Mouse (Mus musculus) telencephalon, adult 2 months (tissue): ENCODE data around the gene Dyx1c1.

Experiments
- DNase-seq: peaks from one replicate; pipeline ENCODE4 v3.0.0-alpha.2; 2011; ENCODE audit warnings: low read depth, low spot score

Gene Dyx1c1

DNA sequence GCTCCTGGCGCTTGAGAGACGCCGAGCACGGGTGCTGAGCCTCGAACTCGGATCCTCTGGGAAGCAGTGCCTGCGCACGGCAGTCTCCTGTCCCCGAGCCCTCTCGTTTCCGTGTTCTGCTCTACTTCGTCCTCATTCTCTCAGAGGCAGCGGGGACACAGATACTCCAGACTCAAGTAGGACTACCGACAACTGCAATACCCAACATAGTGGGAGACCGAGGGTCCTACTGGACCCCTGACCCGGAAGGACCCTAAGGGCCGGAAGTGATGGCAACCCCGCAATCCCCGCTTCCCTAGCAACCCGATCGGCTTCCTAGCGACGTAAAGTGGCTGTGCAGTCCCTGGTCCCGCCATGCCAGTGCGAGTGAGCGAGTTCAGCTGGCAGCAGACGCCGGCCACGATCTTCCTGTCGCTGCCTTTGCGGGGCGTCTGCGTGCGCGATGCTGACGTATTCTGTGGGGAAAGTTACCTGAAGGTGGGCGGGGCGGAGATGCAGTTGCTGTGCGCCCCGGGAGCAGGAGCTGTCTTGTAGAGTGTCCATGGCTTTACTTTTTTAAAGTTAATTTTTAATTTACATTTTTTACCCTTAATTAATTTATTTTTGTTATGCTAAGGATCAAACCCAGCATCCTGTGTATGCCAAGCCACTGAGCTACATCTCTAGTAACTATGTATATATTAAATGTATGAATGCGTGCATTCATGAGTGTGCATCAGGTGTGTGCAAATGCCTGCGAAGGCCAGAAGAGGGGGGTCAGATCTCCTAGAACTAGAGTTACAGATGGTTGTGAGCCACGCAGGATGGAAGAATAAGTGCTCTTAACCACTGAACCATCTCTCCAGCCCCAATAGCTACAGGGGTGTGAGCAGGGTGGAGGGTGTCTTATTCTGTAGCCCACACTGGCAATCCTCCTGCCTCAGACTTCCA, at the start of gene Dyx1c1, which contains the start of gene Gm44503:
TSS of gene Dyx1c1 (plus strand) at position 265 of the 930 bp plus-strand sequence.
TSS of gene Gm44503 (plus strand) at position 332 of the 930 bp plus-strand sequence.
- peak; percentile 51 for DNase-seq

DNA sequence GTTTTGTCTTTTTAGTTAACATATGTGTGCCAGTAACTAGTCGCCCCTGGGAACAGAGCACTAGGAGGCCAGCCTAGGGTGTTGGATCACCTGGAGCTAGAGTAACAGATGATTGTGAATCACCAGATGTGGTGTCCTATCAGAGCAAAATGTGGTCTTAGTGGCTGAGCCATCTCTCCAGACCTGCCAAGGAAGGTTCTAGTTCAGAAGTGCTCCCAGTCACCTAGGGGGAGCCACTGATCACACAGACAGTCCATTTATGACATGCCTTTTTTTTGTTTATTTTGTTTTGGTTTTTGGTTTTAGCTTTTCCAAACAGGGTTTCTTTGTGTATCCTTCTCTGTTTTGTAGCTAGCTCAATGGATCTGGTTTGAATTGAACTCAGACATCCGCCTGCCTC, 47.2 kb upstream of the Dyx1c1 start:
- no peak for DNase-seq

DNA sequence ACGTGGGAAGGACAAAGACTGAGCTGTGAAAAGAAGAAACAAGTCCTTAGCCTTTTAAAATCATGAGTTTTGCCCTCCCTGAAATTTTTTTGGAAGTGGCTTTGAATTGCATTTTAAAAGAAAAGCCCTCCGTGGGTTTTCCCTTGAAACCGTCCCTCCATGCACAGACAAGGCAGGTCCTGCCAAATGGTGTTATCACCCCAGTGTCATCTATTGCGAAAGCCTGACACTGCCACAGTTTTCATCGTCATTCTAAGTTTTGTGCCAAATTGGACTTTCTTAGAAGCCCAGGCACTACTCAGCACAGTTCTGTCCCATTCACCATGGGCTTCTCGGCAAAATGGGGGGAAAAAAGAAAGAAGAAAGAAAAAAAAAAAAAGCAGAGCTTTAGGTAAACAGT, 45.0 kb upstream of the Dyx1c1 start:
- DNase-seq, result no peak

DNA sequence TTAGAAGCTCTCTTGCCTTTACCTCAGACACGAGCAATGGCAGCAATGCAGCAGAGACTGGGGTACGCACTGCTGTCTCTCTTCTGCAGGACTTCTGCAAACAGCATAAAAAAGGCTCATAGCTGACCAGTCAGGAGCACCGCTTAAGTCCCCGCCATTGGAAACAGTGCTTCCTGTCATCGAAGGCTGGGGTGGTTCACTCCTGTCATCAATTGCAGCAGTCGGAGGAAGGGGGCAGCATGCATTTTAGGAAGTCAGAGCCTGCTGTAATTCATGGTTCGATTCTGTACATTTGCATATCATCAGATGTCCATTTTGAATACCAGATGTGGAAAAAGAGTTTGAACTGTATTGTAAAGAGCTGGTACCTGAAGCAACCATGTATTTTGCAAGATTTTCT, 42.9 kb upstream of the Dyx1c1 start:
- DNase-seq, result no peak

DNA sequence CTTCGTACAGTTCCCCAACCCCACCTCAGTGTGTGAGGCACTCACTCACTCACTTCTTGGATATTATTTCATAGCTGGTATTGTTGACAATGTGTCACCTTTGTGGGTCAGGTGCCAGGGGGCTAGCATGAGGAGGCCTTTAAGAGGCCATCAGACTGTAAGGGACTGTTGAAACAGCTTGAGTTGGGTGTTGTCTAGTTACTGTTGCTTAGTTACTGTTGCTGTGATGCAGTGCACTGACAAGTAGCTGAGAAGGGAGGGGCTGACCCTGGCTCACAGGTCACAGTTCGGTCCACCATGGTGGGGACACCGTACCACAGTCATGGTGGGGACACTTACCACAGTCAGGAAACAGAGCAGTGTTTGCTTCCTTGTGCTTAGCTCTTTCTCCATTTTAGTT, 35.5 kb upstream of the Dyx1c1 start:
- DNase-seq, result no peak

DNA sequence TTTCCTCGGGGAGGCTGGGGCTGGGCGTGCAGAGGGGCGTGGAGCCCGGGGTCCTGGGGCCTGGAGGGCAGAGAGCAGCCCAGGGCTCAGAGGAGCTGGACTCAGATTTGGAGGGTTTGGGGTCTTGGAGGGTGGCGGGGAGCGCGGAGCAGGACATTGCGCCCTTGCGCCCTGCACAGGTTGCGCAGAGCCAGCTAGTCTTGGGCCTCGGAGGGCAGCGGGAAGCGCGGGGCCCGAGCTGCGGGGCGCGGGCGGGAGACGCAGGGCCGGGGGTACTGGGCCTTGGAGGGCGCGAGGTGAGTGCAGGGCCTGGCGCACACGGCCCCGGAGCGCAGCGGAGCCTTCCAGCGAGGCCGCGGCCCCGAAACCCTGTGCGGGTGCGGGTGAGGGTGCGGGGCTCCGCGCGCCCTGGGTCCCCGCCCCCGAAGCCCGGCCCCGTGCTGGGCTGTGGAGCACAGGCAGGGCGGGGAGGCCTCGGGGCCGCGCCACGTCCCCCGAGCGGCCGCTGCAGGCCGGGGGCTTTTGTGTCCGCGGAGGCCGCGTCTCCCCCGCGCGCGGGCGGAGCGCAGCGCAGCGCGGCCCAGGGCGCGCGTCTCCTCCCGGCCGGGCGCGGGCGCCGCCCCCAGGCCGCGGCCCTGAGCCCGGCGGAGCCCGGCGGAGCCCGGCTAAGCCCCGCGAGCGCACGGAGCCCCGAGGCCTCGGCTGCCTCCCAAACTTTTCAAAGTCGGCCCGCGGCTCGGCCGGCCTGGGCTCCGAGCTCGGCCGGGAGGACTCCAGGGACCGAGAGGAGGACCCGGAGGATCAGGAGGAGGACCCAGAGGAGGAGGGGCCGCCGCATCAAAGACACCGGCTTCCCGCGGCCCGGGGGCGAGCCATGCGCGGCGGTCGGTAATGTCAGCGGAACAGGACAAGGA, 33.3 kb upstream of the Dyx1c1 start, which contains the start of gene Pygo1:
TSS of gene Pygo1 (plus strand) at position 625 of the 914 bp plus-strand sequence.
- DNase-seq, result no peak

DNA sequence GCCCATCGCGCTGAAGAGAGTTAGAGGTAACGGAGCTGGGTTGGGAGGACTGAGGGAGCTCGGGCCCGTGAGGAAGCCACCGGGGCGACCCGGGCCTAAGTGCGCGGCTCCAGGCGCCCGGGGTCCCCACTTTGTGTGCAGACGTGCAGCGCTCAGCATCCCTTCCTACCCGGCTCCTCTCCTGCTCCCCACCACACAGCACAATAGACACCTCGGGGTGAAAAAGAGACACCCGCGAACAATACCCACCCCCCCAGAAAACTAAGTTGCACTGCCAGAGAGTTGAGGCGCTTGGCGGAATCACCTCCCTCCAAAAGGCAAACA, 32.7 kb upstream of the Dyx1c1 start:
- no peak for DNase-seq

DNA sequence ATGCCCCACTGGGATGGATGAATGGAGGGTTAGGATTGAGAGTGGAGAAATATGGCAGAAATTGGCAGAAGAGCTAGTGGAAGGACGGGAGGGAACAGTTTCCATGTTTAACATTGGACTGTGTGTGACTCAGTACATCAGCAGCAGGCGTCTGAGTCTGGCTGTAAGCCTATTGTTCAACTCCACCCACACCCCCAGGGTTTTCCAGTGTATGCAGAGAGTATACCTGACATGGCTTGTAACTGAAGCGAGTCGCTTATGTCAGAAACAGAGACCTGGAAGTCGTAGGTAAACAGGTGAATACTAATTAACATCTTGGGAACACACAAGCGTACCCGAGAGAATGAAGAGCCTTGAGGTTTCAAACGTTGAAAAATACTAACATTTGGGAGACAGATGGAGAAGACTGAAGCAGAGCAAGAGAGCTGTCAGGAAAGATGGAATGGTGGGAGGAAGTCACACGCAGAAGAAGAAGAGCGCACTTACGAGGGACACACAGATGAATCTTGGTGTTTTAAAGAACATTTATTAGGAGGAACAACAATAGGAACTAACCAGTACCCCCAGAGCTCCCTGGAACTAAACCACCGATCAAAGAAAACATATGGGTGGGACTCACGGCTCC, 27.3 kb upstream of the Dyx1c1 start:
- peak; percentile 83 for DNase-seq

DNA sequence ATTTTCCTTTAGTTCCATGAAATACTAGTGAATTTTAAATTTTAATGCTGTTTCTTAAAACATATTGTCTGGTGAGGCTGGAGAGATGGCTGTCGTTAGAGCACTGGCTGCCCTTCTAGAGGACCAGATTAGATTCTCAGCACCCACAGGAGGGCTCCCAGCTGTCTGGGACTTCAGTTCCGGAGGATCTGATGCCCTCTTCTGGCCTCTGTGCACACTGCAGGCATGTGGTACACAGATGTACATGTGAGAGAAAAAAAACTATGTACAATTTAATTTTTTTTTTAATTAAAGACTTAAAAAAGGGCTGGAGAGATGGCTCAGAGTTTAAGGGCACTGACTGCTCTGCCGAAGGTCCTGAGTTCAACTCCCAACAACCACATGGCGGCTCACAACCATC, 23.3 kb upstream of the Dyx1c1 start:
- DNase-seq, result no peak

DNA sequence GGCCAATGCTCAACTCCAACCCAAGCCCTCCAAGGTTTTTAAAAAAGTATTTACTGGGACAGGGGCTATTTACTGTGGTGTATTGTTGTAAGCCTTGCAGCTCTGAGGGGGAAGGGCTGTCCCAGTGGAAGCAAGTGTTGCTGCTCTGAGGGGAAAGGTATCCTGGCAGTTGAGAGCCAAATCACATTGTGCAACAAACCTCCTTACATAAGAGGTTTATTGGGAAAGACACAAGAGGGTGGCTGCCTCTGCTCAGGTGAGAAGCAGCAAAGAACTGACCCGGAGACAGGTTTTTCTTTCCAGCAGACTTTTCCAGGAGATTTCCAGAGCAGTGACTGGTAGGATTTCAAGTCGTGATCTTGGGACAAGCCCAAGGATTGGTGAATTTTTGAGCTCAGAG, 22.3 kb upstream of the Dyx1c1 start:
- no peak for DNase-seq

DNA sequence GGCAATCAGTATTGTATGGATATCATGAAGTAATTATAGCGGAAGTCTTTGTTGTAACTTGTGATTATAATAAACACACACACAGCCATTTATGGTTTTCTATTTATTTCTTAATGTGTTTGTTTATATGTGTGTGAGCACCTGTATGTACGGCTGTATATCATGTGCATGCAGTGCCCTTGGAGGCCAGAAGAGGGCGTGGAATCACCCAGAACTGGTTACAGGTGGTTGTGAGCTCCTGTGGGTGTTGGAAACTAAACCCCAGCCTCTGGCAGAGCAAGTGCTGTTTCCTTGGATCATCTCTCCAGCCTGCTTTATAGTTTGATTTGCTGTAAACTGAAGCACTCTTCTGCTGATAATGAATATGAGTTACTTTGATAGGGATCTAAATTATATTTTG, 15.2 kb upstream of the Dyx1c1 start:
- no peak for DNase-seq

DNA sequence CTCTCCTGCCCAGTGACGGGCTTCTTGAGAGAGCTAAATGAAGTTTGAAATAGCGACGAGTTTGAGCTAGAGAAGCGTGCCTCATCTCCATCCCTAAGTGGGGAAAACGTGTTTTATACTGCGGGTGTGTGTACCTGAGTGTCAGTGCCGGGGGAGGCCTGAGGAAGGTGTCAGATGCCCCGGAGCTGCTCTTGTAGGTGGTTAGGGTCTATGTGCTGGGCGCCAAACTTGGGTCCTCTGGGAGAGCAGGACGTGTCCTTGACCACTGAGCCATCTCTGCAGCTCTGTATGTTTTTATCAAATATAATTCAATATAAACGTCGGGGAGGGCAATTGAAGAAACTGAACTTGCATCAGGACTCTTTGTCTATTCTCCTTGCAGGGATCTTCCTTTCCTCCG, 14.3 kb upstream of the Dyx1c1 start:
- DNase-seq, result no peak

DNA sequence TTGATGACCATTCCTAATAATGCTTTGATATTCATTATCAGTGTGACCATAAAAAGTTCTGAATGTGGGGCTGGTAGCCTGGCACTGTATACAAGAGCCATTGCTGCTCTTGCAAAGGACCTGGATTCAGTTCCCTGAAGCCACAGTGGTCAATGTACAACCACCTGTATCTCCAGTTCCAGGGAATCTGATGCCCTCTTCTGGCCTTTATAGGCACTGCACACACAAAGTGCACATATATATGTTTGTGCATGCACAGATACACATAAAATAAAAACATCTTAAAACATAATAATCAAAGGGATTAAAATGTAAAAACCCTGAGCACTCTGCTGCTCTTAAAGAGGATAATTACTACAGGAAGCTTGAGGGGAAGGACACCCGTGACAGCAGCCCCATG, 11.6 kb upstream of the Dyx1c1 start:
- DNase-seq, result no peak

DNA sequence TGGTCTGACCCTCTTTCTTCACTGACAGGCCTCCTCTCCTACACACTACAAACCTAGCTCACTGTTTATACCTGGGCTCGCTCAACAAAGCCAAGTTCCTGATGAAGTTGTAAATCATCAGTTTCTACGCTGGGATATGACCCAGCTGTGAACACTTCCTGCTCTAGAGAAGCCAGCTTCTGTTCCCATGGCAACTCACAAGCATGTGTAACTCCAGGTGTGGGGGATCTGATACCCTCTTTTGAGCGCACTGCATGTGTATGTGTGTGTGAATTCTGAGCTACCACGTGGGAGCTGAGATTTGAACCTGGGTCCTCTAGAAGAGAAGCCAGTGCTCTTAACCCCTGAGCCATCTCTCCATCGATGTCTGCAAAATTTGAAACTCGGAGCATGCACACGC, 9.0 kb upstream of the Dyx1c1 start:
- DNase-seq, result no peak

DNA sequence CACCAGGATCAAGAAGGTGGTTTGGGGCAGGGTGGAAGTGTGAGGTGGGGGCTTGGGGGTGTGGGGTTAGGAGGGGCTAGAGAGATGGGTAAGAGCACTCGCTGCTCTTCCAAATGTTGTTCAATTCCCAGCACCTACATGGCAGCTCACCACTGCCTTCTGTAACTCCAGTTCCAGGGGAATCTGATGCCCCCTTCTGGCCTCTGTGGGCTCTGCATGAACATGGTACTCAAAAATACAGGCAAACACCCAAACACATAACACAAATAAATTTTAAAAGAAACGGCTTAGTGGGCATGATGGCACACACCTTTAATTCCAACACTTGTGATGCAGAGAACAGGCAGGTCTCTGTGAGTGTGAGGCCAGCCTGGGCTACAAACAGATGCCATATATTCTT, 3.8 kb upstream of the Dyx1c1 start:
- no peak for DNase-seq

DNA sequence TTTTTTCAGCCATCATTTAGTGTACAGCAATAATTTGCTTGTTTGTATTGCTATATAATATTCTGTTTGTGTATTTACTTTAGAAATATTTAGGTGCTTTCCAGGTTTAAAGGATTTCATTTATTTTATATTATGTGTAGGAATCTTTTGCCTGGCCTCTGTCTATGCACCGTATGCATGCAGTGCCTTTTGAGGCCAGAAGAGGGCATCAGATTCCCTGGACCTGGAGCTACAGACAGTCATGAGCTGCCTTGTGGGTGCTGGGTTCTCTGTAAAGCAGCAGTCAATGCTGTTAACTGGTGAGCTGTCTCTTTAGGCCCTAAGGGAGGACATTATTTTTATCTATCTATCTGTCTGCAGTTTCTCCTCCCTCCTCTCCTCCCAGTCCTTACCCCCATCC, 3.0 kb upstream of the Dyx1c1 start:
- no peak for DNase-seq

DNA sequence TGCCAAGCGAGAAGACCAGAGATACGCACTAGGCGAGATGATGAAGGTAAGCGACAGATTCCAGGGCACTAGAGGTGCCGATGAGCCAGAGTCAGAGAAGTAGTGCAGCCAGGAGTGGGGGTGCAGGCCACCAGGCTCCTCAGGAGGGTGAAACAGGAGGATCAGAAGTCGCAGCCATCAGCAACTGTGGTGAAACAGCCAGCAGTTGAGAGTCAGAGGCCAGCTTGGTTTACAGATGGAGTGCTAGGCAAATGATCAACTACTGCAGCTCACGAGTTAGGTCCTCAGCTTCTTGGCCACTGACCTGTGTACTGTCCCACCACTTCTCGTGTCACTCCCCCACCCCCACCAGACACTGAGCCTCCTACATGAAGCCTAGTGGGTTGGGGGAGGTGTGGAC, 2.8 kb downstream of the Dyx1c1 start:
- DNase-seq, result no peak

DNA sequence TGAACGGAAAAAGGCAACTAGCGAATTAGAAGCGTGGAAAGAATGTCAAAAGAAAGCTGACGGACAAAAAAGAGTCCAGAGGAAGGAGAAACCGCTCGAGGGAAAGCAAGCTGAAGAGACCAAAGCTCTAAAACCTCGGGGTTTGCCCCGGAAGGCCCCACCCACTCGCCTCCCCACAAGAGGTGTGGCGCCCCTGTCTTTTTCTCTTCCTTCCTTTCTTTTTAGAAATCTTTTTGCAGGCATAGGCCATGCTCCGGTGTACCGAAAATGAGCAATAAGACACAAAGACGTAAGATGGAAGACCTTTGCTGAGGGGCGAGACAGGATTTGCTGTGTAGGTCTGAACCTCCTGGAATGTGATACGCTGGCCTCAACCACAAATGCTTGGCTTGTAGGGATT, 3.4 kb downstream of the Dyx1c1 start:
- no peak for DNase-seq

DNA sequence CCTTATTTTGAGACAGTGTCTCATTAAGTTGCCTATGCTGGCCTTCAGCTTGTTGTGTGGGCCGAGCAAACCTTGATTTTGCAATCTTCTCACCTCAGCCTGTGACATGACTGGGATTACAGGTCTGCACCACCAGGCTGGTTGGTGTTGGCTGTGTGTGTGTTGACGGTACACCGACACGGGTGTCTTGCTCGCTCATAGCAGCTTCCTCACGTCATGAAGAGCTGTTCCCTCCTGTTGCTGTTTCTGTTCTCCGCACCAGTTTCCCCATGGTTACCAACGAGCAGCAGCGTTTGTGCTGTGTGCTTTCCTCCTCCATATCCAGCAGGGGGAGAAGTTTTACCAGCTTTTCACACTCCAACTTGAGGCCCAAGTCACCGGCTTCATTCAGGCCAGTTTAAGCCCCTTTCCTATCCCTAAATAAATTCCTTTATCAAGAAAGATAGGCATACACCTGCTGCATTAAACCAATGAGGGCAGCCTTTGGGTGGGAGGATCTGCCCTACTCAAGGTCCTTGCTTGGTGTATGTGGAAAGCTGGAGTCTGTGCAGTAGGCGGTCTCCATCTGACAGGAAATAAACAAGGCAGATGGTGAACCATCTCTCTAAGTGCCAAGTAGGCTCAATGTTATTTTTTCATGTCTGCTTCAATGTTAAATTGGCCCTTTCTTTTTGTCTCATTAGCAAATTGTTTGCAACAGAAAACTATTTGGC, 9.9 kb downstream of the Dyx1c1 start:
- DNase-seq, result peak; percentile 92

DNA sequence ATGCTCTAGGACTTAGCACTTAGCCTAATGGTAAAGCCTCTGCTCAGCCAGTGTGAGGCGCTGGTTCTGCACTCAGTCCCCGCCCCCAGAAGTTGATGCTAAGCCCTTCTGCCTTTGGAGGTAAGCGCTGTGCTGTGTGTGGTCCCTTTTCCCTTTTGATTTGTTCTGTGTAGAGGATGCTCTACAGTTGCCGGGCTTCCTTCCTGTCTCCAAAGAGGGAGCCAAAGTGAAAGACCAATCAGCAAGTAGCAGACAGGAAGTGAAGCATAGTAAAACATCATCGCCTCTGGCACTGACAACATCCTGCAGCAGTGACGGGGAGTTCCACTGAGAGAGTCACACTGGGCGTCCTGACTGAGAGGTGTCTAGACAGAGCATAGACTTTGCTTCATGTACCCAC, 11.3 kb downstream of the Dyx1c1 start:
- DNase-seq, result no peak

DNA sequence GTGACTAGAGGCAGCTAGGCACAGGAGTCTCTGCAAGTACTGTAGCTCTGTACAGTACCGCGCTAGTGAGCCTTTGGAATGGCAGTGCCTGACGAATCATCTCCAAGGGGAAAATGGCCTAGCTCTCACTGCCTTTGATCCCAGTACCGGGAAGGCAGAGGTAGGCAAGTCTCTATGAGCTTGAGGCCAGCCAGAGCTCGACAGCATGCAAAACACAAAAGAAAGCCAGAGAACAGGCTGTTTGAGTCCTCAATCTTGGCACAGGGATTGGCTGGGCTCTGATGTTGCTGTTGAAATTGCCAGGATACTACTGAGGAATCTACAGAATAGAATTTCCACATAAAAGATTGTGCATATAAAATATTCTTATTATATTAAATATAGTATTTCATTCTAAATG, 13.8 kb downstream of the Dyx1c1 start:
- DNase-seq, result no peak
